Mouse (Mus musculus): ENCODE measurements around the gene Ifnab. TPM values are rescaled to one million over a fixed set of nuclear protein-coding genes. Genes with fewer than 3 reads are reported as not detected.

Gene Ifnab
- polyA plus RNA-seq (2015; fragmentation: Nextera tagmentation; extraction: Ambion mirVana): not detected in 2 replicates

GRCm38 (mm10) chr4:88691259-88691658 is at the start of gene Ifnab:
TSS of gene Ifnab (minus strand) at chr4:88691359.
- Histone ChIP-seq H3K9ac (no peak within 1 kb of the TSS), H3K4me2 (replicated peaks) (no peak within 1 kb of the TSS), H3K36me3 (no peaks in the 10 kb centered on the region), H3K4me1 (replicated peaks) (no peaks in the 10 kb centered on the region), H3K9me3 (no peaks in the 10 kb centered on the region), H3K27ac (no peak within 1 kb of the TSS), H3K27me3 (replicated peaks) (no peaks in the 10 kb centered on the region), H3K4me3 (replicated peaks) (no peak within 1 kb of the TSS)
- WGBS: 64% methylated on average over 2 of the region's 2 CpGs
- no peak for ATAC-seq

- Histone ChIP-seq H3K27me3 (replicated peaks) (no peaks in the 10 kb centered on the region), H3K4me2 (replicated peaks) (no peak overlapping the region), H3K4me3 (replicated peaks) (no peak overlapping the region), H3K27ac (no peak overlapping the region), H3K36me3 (no peaks in the 10 kb centered on the region), H3K4me1 (replicated peaks) (peaks cover 2% of the 10 kb centered on the region; the same call in 1 of the 2 replicates), H3K9me3 (no peaks in the 10 kb centered on the region), H3K9ac (no peak overlapping the region)
- 84% methylated on average over 6 of the region's 6 CpGs for WGBS
- ATAC-seq: no peak
Measured at GRCm38 (mm10) chr4:88739036-88739435, 47.9 kb upstream of the Ifnab start.

- Histone ChIP-seq H3K36me3 (no peaks in the 10 kb centered on the region), H3K4me2 (replicated peaks) (no peak overlapping the region), H3K27me3 (replicated peaks) (no peaks in the 10 kb centered on the region), H3K27ac (no peak overlapping the region), H3K4me3 (replicated peaks) (no peak overlapping the region), H3K9me3 (no peaks in the 10 kb centered on the region), H3K4me1 (replicated peaks) (peaks cover 2% of the 10 kb centered on the region; the same call in 1 of the 2 replicates), H3K9ac (no peak overlapping the region)
- WGBS: 4% methylated on average over 2 of the region's 2 CpGs
- ATAC-seq: no peak
Measured at GRCm38 (mm10) chr4:88738480-88738879, 47.3 kb upstream of the Ifnab start.

GRCm38 (mm10) chr4:88727324-88727723 is 36.2 kb upstream of the Ifnab start:
- H3K9me3 ChIP-seq: no peaks in the 10 kb centered on the region
- 3% methylated on average over 1 of the region's 1 CpGs for WGBS
- H3K4me3 ChIP-seq (replicated peaks): no peak overlapping the region
- no peak for ATAC-seq
- no peaks in the 10 kb centered on the region for H3K27me3 ChIP-seq (replicated peaks)
- H3K36me3 ChIP-seq: no peaks in the 10 kb centered on the region
- no peak overlapping the region for H3K9ac ChIP-seq
- no peak overlapping the region for H3K27ac ChIP-seq
- no peaks in the 10 kb centered on the region for H3K4me1 ChIP-seq (replicated peaks)
- no peak overlapping the region for H3K4me2 ChIP-seq (replicated peaks)

- Histone ChIP-seq H3K9me3 (no peaks in the 10 kb centered on the region), H3K4me3 (replicated peaks) (no peak overlapping the region), H3K27me3 (replicated peaks) (no peaks in the 10 kb centered on the region), H3K4me2 (replicated peaks) (no peak overlapping the region), H3K9ac (no peak overlapping the region), H3K27ac (no peak overlapping the region), H3K36me3 (no peaks in the 10 kb centered on the region), H3K4me1 (replicated peaks) (no peaks in the 10 kb centered on the region)
- WGBS: 82% methylated on average over 6 of the region's 6 CpGs
- no peak for ATAC-seq
Measured at GRCm38 (mm10) chr4:88726727-88727126, 35.6 kb upstream of the Ifnab start.

GRCm38 (mm10) chr4:88723497-88724090 is 32.4 kb upstream of the Ifnab start:
- Histone ChIP-seq H3K4me2 (replicated peaks) (peak overlapping the region; percentile 44), H3K9me3 (no peaks in the 10 kb centered on the region), H3K9ac (no peak overlapping the region), H3K4me1 (replicated peaks) (peaks cover 13% of the 10 kb centered on the region), H3K27ac (peak overlapping the region; percentile 68), H3K36me3 (peaks cover 9% of the 10 kb centered on the region), H3K4me3 (replicated peaks) (no peak overlapping the region), H3K27me3 (replicated peaks) (no peaks in the 10 kb centered on the region)
- 0 out of 2 replicates have a peak, but pooled peaks have one; percentile 1 for ATAC-seq
- WGBS: 45% methylated on average over 7 of the region's 8 CpGs

GRCm38 (mm10) chr4:88721791-88722721 is 30.9 kb upstream of the Ifnab start, which contains the start of the genes Gm26566 and Klhl9:
TSS of gene Gm26566 (plus strand) at chr4:88721805.
TSS of gene Klhl9 (minus strand) at chr4:88722465.
- ATAC-seq: peak; percentile 98
- Histone ChIP-seq H3K9ac (peak within 1 kb of the TSS; percentile 74), H3K9me3 (no peaks in the 10 kb centered on the region), H3K4me1 (replicated peaks) (peaks cover 15% of the 10 kb centered on the region), H3K27me3 (replicated peaks) (no peaks in the 10 kb centered on the region), H3K4me3 (replicated peaks) (peak within 1 kb of the TSS; percentile 57), H3K4me2 (replicated peaks) (peak within 1 kb of the TSS; percentile 75), H3K27ac (peak within 1 kb of the TSS; percentile 95), H3K36me3 (peaks cover 9% of the 10 kb centered on the region)
- WGBS: under 1% methylated on average over 82 of the region's 82 CpGs

GRCm38 (mm10) chr4:88718715-88719114 is 27.6 kb upstream of the Ifnab start:
- no peaks in the 10 kb centered on the region for H3K9me3 ChIP-seq
- H3K4me3 ChIP-seq (replicated peaks): peak overlapping the region; percentile 16
- H3K4me2 ChIP-seq (replicated peaks): peak overlapping the region; percentile 48
- ATAC-seq: no peak
- H3K9ac ChIP-seq: no peak overlapping the region
- H3K27ac ChIP-seq: no peak overlapping the region
- 26% methylated on average over 1 of the region's 1 CpGs for WGBS
- H3K27me3 ChIP-seq (replicated peaks): no peaks in the 10 kb centered on the region
- H3K36me3 ChIP-seq: peaks cover 13% of the 10 kb centered on the region
- peaks cover 15% of the 10 kb centered on the region for H3K4me1 ChIP-seq (replicated peaks)

GRCm38 (mm10) chr4:88715059-88715458 is 23.9 kb upstream of the Ifnab start:
- ATAC-seq: no peak
- H3K27me3 ChIP-seq (replicated peaks): no peaks in the 10 kb centered on the region
- no peak overlapping the region for H3K9ac ChIP-seq
- H3K9me3 ChIP-seq: no peaks in the 10 kb centered on the region
- no peak overlapping the region for H3K27ac ChIP-seq
- no peak overlapping the region for H3K4me3 ChIP-seq (replicated peaks)
- H3K4me2 ChIP-seq (replicated peaks): no peak overlapping the region
- peaks cover 4% of the 10 kb centered on the region for H3K4me1 ChIP-seq (replicated peaks)
- H3K36me3 ChIP-seq: peaks cover 4% of the 10 kb centered on the region; the same call in 1 of the 2 replicates

- Histone ChIP-seq H3K27ac (no peak overlapping the region), H3K9me3 (no peaks in the 10 kb centered on the region), H3K9ac (no peak overlapping the region), H3K27me3 (replicated peaks) (no peaks in the 10 kb centered on the region), H3K4me3 (replicated peaks) (no peak overlapping the region), H3K4me2 (replicated peaks) (no peak overlapping the region), H3K36me3 (peaks cover 4% of the 10 kb centered on the region; the same call in 1 of the 2 replicates), H3K4me1 (replicated peaks) (0 out of 2 replicates have a peak, but pooled peaks cover 2% of the 10 kb centered on the region)
- WGBS: 65% methylated on average over 1 of the region's 1 CpGs
- ATAC-seq: no peak
Measured at GRCm38 (mm10) chr4:88714281-88714680, 23.1 kb upstream of the Ifnab start.

GRCm38 (mm10) chr4:88707128-88707826 is 16.1 kb upstream of the Ifnab start:
- no peak overlapping the region for H3K9ac ChIP-seq
- no peaks in the 10 kb centered on the region for H3K9me3 ChIP-seq
- no peak overlapping the region for H3K4me3 ChIP-seq (replicated peaks)
- ATAC-seq: no peak
- no peak overlapping the region for H3K4me2 ChIP-seq (replicated peaks)
- H3K27me3 ChIP-seq (replicated peaks): no peaks in the 10 kb centered on the region
- H3K36me3 ChIP-seq: no peaks in the 10 kb centered on the region
- no peak overlapping the region for H3K27ac ChIP-seq
- H3K4me1 ChIP-seq (replicated peaks): no peaks in the 10 kb centered on the region
- 97% methylated on average over 1 of the region's 1 CpGs for WGBS

GRCm38 (mm10) chr4:88705924-88706323 is 14.8 kb upstream of the Ifnab start:
- Histone ChIP-seq H3K4me3 (replicated peaks) (no peak overlapping the region), H3K36me3 (no peaks in the 10 kb centered on the region), H3K4me2 (replicated peaks) (no peak overlapping the region), H3K9ac (no peak overlapping the region), H3K4me1 (replicated peaks) (no peaks in the 10 kb centered on the region), H3K27me3 (replicated peaks) (no peaks in the 10 kb centered on the region), H3K27ac (no peak overlapping the region), H3K9me3 (no peaks in the 10 kb centered on the region)
- ATAC-seq: no peak
- WGBS: 47% methylated on average over 3 of the region's 3 CpGs

Data from intestine, embryonic 15.5 days (tissue).